Mouse (Mus musculus): Measurements from ENCODE around the gene Efcab6. TPM values are rescaled to one million over a fixed set of nuclear protein-coding genes. Genes with fewer than 3 reads are reported as not detected.

The Efcab6 gene
- total RNA-seq, 1 experiment, result 0.76 TPM

GRCm38 (mm10) chr15:84073911-84074704, 8.9 kb upstream of the Efcab6 start:
- peak; percentile 78 for DNase-seq (ENCODE audit: low read depth, low spot score)
- TF ChIP-seq MAFK (IDR thresholded peaks at IDR 0.05; ENCODE audit: insufficient read depth, low read depth, low read length) (peak; percentile 76), HCFC1 (IDR thresholded peaks at IDR 0.05; ENCODE audit: borderline replicate concordance, insufficient read depth, low read length) (no peak), CHD2 (IDR thresholded peaks at IDR 0.05; ENCODE audit: low read depth, low read length) (no peak)
- Histone ChIP-seq H3K27ac (ENCODE audit: insufficient read depth, low read depth, low read length, poor library complexity, severe bottlenecking) (no peak overlapping the region), H3K4me3 (ENCODE audit: insufficient read depth in 1 of 2, low read depth in 1 of 2, low read length in 2 of 2, poor library complexity in 1 of 2, severe bottlenecking in 1 of 2) (peak overlapping the region in 1 of 2 experiments; percentile 33; a peak in 2 of 4 replicates), H3K36me3 (ENCODE audit: control insufficient read depth, insufficient read depth, low read length, poor library complexity, severe bottlenecking) (0 out of 2 replicates have a peak, but pooled peaks cover 4% of the 10 kb centered on the region), H3K9ac (ENCODE audit: insufficient read depth, low read depth, low read length, poor library complexity, severe bottlenecking) (0 out of 2 replicates have a peak overlapping the region, but pooled peaks have one; percentile 12), H3K9me3 (ENCODE audit: control insufficient read depth, insufficient read depth, low read depth, low read length) (no peaks in the 10 kb centered on the region), H3K4me1 (ENCODE audit: control insufficient read depth in 2 of 2, insufficient read depth in 2 of 2, low read length in 2 of 2, poor library complexity in 1 of 2) (peaks cover 3 to 15% of the 10 kb centered on the region in 2 experiments; a peak in 3 of 4 replicates)
- in situ Hi-C loops (cut with MboI; ENCODE audit: low sequenced_read_pairs in 2 of 2, unreplicated experiment in 2 of 2), result loop anchor here in 1 of 2 experiments (25.0 kb wide), 1 partner anchor 312 kb away; no protein-coding TSS in a partner anchor

DNA sequence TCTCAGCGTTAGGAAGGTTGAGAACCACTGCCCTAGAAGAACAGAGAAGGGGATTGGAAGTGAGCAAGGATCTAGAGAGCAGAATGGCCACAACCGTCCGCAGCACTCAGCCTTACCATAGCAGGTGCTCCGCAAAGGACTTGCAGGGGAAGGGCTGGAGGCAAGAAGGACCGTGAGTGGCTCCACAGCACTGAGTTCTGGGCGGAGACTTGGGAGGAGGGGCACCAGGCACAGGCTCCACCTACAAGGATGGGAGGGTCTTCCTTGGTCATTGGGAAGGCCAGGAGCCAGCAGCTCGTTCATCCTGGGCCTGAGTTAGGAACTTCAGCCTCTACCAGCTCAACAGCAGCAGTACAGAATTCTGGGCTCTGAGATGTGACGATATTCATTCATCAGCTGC, 7.9 kb upstream of the Efcab6 start:
- Histone ChIP-seq H3K4me3 (ENCODE audit: insufficient read depth in 1 of 2, low read depth in 1 of 2, low read length in 2 of 2, poor library complexity in 1 of 2, severe bottlenecking in 1 of 2) (no peak overlapping the region), H3K9ac (ENCODE audit: insufficient read depth, low read depth, low read length, poor library complexity, severe bottlenecking) (no peak overlapping the region), H3K36me3 (ENCODE audit: control insufficient read depth, insufficient read depth, low read length, poor library complexity, severe bottlenecking) (0 out of 2 replicates have a peak, but pooled peaks cover 3% of the 10 kb centered on the region), H3K9me3 (ENCODE audit: control insufficient read depth, insufficient read depth, low read depth, low read length) (no peaks in the 10 kb centered on the region), H3K27ac (ENCODE audit: insufficient read depth, low read depth, low read length, poor library complexity, severe bottlenecking) (no peak overlapping the region), H3K4me1 (ENCODE audit: control insufficient read depth in 2 of 2, insufficient read depth in 2 of 2, low read length in 2 of 2, poor library complexity in 1 of 2) (peaks cover 3 to 18% of the 10 kb centered on the region in 2 experiments; a peak in 3 of 4 replicates)
- no peak for TF ChIP-seq ZC3H11A (IDR thresholded peaks at IDR 0.05; ENCODE audit: borderline replicate concordance, low read depth, low read length)
- TF ChIP-seq MAFK (IDR thresholded peaks at IDR 0.05; ENCODE audit: insufficient read depth, low read depth, low read length), result no peak
- no peak for TF ChIP-seq ZNF384 (IDR thresholded peaks at IDR 0.05; ENCODE audit: low read depth, low read length)
- no peak for TF ChIP-seq HCFC1 (IDR thresholded peaks at IDR 0.05; ENCODE audit: borderline replicate concordance, insufficient read depth, low read length)
- no peak for TF ChIP-seq CHD2 (IDR thresholded peaks at IDR 0.05; ENCODE audit: low read depth, low read length)
- in situ Hi-C loops (cut with MboI; ENCODE audit: low sequenced_read_pairs in 2 of 2, unreplicated experiment in 2 of 2), result loop anchor here in 1 of 2 experiments (25.0 kb wide), 1 partner anchor 311 kb away; no protein-coding TSS in a partner anchor
- DNase-seq (ENCODE audit: low read depth, low spot score), result peak; percentile 40

DNA sequence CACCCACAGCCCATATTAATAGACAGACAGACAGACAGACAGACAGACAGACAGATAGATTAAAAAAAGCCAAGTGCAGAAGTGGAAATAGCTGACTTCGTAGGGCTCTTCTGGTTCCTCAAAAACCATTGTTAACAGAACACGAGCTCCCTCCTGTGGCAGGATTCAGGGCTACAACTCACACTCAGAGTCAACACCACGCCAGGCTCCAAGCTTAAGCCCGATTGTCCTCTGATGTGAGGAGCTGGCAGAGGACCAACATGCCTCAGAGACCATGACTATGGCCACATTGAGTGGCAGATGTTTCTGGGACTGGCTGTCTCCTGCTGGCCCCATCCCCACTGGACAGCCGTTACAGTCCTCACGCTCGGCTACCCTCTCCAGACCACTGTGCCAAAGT, 7.0 kb upstream of the Efcab6 start:
- in situ Hi-C loops (cut with MboI; ENCODE audit: low sequenced_read_pairs in 2 of 2, unreplicated experiment in 2 of 2), result loop anchor here in 1 of 2 experiments (25.0 kb wide), 1 partner anchor 310 kb away; no protein-coding TSS in a partner anchor
- Histone ChIP-seq H3K9me3 (ENCODE audit: control insufficient read depth, insufficient read depth, low read depth, low read length) (no peaks in the 10 kb centered on the region), H3K4me1 (ENCODE audit: control insufficient read depth in 2 of 2, insufficient read depth in 2 of 2, low read length in 2 of 2, poor library complexity in 1 of 2) (peaks cover 3 to 18% of the 10 kb centered on the region in 2 experiments; a peak in 3 of 4 replicates), H3K9ac (ENCODE audit: insufficient read depth, low read depth, low read length, poor library complexity, severe bottlenecking) (no peak overlapping the region), H3K36me3 (ENCODE audit: control insufficient read depth, insufficient read depth, low read length, poor library complexity, severe bottlenecking) (0 out of 2 replicates have a peak, but pooled peaks cover 3% of the 10 kb centered on the region), H3K27ac (ENCODE audit: insufficient read depth, low read depth, low read length, poor library complexity, severe bottlenecking) (no peak overlapping the region), H3K4me3 (ENCODE audit: insufficient read depth in 1 of 2, low read depth in 1 of 2, low read length in 2 of 2, poor library complexity in 1 of 2, severe bottlenecking in 1 of 2) (no peak overlapping the region)
- peak; percentile 69 for DNase-seq (ENCODE audit: low read depth, low spot score)
- TF ChIP-seq ZNF384 (IDR thresholded peaks at IDR 0.05; ENCODE audit: low read depth, low read length) (no peak), ZC3H11A (IDR thresholded peaks at IDR 0.05; ENCODE audit: borderline replicate concordance, low read depth, low read length) (0 out of 2 replicates have a peak, but pooled peaks have one; percentile 45)

DNA sequence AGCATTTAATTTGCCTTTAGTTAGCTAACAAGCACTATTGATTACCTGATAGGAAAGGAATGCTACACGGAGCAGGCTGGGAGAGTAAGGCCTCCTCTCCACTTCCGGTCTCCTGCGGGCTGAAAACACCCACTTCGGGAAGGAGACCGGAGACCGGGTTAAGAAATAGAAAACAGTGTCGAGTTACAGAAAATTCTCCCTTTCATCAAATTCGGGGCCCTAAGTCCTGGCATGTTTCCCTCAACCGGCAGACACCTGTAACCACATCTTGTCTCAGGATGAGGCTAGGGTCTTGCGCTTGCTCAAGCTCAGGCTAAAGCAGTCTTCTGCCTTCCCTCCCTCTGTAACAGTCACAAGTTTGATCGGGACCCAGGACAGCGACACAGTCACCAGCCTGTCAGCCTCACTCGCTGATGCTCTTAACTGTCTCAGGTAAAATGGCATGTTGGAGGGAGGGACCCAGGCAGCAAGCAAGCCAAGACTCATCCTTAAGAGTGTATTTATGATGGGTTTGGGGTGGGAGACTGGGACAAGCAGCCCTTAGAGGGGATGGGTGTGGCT, 5.0 kb upstream of the Efcab6 start:
- TF ChIP-seq CHD2 (IDR thresholded peaks at IDR 0.05; ENCODE audit: low read depth, low read length) (no peak), MAFK (IDR thresholded peaks at IDR 0.05; ENCODE audit: insufficient read depth, low read depth, low read length) (no peak), HCFC1 (IDR thresholded peaks at IDR 0.05; ENCODE audit: borderline replicate concordance, insufficient read depth, low read length) (no peak), ZC3H11A (IDR thresholded peaks at IDR 0.05; ENCODE audit: borderline replicate concordance, low read depth, low read length) (no peak), ZNF384 (IDR thresholded peaks at IDR 0.05; ENCODE audit: low read depth, low read length) (no peak)
- no peaks in the 10 kb centered on the region for H3K9me3 ChIP-seq (ENCODE audit: control insufficient read depth, insufficient read depth, low read depth, low read length)
- in situ Hi-C loops (cut with MboI; ENCODE audit: low sequenced_read_pairs in 2 of 2, unreplicated experiment in 2 of 2), result loop anchor here in 1 of 2 experiments (25.0 kb wide), 1 partner anchor 308 kb away; no protein-coding TSS in a partner anchor
- no peak for DNase-seq (ENCODE audit: low read depth, low spot score)
- H3K27ac ChIP-seq (ENCODE audit: insufficient read depth, low read depth, low read length, poor library complexity, severe bottlenecking), result no peak overlapping the region
- H3K36me3 ChIP-seq (ENCODE audit: control insufficient read depth, insufficient read depth, low read length, poor library complexity, severe bottlenecking), result no peaks in the 10 kb centered on the region
- H3K4me1 ChIP-seq (ENCODE audit: control insufficient read depth in 2 of 2, insufficient read depth in 2 of 2, low read length in 2 of 2, poor library complexity in 1 of 2), result peaks cover 3 to 15% of the 10 kb centered on the region in 2 experiments; a peak in 3 of 4 replicates
- H3K4me3 ChIP-seq (ENCODE audit: insufficient read depth in 1 of 2, low read depth in 1 of 2, low read length in 2 of 2, poor library complexity in 1 of 2, severe bottlenecking in 1 of 2), result peak overlapping the region in 1 of 2 experiments; percentile 21; a peak in 1 of 4 replicates
- no peak overlapping the region for H3K9ac ChIP-seq (ENCODE audit: insufficient read depth, low read depth, low read length, poor library complexity, severe bottlenecking)

Data from ES-E14 (cell line).